Mouse (Mus musculus) activated CD4-positive, CD25-positive, alpha-beta regulatory T cell (primary cell): ENCODE measurements around the gene Amy2a3. TPM values are rescaled to one million over a fixed set of nuclear protein-coding genes. Genes with fewer than 3 reads are reported as not detected.

Source experiments
- polyA plus RNA-seq, 2 experiments: library from polyadenylated mRNA; unstranded; fragments of 100-300 nt; shearing (Covaris generic); gene quantifications; one replicate each; pipeline ENCODE4 v1.2.1; 2017

Gene Amy2a3
- polyA plus RNA-seq = not detected

DNA sequence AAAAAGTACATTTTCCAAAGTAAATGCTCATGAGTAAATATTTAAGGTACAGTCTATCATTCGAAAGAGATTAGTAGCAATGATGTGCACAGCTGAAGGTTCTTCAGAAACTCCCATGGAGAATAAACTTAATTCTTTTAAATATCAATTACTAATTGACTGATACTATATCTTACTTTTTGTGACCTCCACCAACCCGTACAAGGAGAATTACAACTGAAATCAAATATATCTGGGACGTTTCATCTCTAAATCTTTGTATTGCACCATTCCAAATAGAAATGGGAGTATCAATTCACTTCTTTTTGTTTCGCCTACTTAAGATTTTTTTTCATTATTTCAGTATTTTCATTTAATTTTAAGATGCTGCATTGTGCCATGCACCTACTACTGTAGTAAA, at the start of gene Amy2a3:
Gene Amy2a3, minus strand, starts transcription at position 101 of the 400 bp plus-strand sequence.

DNA sequence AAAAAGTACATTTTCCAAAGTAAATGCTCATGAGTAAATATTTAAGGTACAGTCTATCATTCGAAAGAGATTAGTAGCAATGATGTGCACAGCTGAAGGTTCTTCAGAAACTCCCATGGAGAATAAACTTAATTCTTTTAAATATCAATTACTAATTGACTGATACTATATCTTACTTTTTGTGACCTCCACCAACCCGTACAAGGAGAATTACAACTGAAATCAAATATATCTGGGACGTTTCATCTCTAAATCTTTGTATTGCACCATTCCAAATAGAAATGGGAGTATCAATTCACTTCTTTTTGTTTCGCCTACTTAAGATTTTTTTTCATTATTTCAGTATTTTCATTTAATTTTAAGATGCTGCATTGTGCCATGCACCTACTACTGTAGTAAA, 32.7 kb upstream of the Amy2a3 start, which contains the start of gene Amy2a2:
Gene Amy2a2, minus strand, starts transcription at position 101 of the 400 bp plus-strand sequence.

DNA sequence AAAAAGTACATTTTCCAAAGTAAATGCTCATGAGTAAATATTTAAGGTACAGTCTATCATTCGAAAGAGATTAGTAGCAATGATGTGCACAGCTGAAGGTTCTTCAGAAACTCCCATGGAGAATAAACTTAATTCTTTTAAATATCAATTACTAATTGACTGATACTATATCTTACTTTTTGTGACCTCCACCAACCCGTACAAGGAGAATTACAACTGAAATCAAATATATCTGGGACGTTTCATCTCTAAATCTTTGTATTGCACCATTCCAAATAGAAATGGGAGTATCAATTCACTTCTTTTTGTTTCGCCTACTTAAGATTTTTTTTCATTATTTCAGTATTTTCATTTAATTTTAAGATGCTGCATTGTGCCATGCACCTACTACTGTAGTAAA, 32.5 kb downstream of the Amy2a3 start, which contains the start of gene Amy2a4:
Gene Amy2a4, minus strand, starts transcription at position 101 of the 400 bp plus-strand sequence.

Other genes starting within 250 kb of the Amy2a3 start
- gene Amy2a5, start 65.2 kb downstream of the Amy2a3 start, polyA plus RNA-seq = under 1 TPM in 1 of 2 experiments, not detected in 1; 0.11 TPM
- gene Amy2a4, start 32.6 kb downstream of the Amy2a3 start, polyA plus RNA-seq = not detected
- gene Amy2a2, start 32.6 kb upstream of the Amy2a3 start, polyA plus RNA-seq = not detected
- not detected for gene Amy2a1, start 208.4 kb upstream of the Amy2a3 start, polyA plus RNA-seq